Mouse (Mus musculus): ENCODE measurements at regions not wholly inside any gene's neighbourhood (a gene's known extent, or its start where the extent isn't known, plus 50 kb on each side); places are given as distances from the start of the nearest gene placed in this dataset.

DNA sequence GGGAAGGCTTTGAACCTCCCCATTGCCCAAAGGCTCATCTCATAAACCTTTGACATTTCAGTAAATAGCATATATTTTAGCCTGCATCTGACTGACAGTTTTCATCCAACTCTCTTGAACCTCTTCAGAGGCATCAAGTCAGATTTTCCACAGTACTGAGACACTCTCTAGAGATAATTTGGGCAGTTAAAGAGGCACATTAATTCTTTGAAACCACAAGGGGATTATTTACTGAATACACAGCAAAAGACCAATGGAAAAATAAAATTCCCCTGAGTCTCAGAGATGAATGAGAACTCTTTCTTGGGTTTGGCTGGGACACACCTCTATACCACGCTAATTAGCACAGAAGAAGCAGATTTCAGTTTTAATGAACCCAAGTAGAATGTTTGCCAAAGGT, 258.5 kb upstream of the Steap4 start:
- TF ChIP-seq CTCF (IDR thresholded peaks at IDR 0.05; ENCODE audit: low read depth, low read length) (no peak), POLR2A (IDR thresholded peaks at IDR 0.05; ENCODE audit: extremely low read depth, insufficient read depth, low read length) (no peak)

All from liver, adult 2 months (tissue).